ENCODE assay signal across 7 mouse cellular contexts in the genomic region with DNA sequence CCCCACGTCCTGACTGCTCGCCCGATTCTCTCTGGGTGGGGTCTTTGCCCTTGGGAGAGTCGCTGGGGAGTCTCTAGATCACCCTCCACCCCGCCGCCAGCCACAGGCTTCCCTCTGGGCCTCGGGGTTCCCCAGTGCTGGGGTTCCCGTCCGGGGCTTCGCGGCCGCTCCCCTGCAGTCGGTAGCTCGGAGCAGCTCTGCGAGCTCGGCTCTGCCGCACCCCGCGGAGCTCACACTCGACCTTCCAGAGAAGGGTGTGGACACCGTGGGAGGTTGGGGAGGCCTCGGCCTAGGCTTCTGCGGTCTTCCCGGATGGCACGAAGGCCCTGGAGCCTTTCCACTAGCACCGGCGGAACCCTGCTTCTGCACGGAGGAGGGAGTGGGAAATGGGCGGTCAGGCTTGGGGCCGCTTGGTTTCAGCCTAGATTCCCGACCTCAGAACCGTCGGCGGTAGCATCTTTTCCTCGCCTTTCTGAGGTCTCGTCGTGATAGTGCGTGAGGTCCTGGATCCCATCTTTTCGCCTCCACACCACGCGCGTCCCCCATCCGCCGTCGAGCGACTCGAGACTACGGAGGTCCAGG. TPM values are rescaled to one million over a fixed set of nuclear protein-coding genes. Genes with fewer than 3 reads are reported as not detected.
DNase-seq lines count a peak whose midpoint lies in the region; ATAC-seq and TF ChIP-seq lines count a peak whose summit lies in the region.

No protein-coding gene starts in this region.

- peaks cover 21% of the 10 kb centered on the region for H3K4me1 ChIP-seq in embryonic facial prominence, embryonic 15.5 days
- H3K4me1 ChIP-seq in neural tube, embryonic 14.5 days (ENCODE audit: control insufficient read depth, insufficient read depth, low read length), result peaks cover 47% of the 10 kb centered on the region

- peaks cover 96% of the 10 kb centered on the region for H3K27me3 ChIP-seq in embryonic facial prominence, embryonic 15.5 days
- no peaks in the 10 kb centered on the region for H3K27me3 ChIP-seq in neural tube, embryonic 14.5 days (ENCODE audit: control insufficient read depth, insufficient read depth, low read length)

- peak overlapping the region; percentile 81 for H3K4me3 ChIP-seq in layer of hippocampus, adult 2 months
- peak overlapping the region; percentile 28 for H3K4me3 ChIP-seq in embryonic facial prominence, embryonic 15.5 days (replicated peaks)
- H3K4me3 ChIP-seq in neural tube, embryonic 14.5 days (ENCODE audit: low read depth, low read length), result peak overlapping the region; percentile 73

- no peak for ATAC-seq in embryonic facial prominence, embryonic 15.5 days (ENCODE audit: insufficient number of reproducible peaks, low FRiP score, low TSS enrichment, low read depth)
- no peak; the same call in 1 of the 2 replicates for ATAC-seq in neural tube, embryonic 14.5 days (ENCODE audit: low read depth)

- H3K4me2 ChIP-seq in embryonic facial prominence, embryonic 15.5 days (replicated peaks), result peak overlapping the region; percentile 43
- H3K4me2 ChIP-seq in neural tube, embryonic 14.5 days (ENCODE audit: low read depth, low read length), result peak overlapping the region; percentile 93

- no peak overlapping the region for H3K9ac ChIP-seq in embryonic facial prominence, embryonic 15.5 days
- peak overlapping the region; percentile 99 for H3K9ac ChIP-seq in neural tube, embryonic 14.5 days (replicated peaks; ENCODE audit: low read depth, low read length)

- no peaks in the 10 kb centered on the region for H3K9me3 ChIP-seq in embryonic facial prominence, embryonic 15.5 days (replicated peaks)
- no peaks in the 10 kb centered on the region for H3K9me3 ChIP-seq in neural tube, embryonic 14.5 days (ENCODE audit: control insufficient read depth, low read length)

- 1% methylated on average over 48 of the region's 48 CpGs for WGBS in embryonic facial prominence, embryonic 15.5 days
- WGBS in neural tube, embryonic 14.5 days, result under 1% methylated on average over 48 of the region's 48 CpGs

- no peak for TF ChIP-seq CTCF in layer of hippocampus, adult 2 months (conservative IDR thresholded peaks at IDR 0.05)

- peak in 1 of 2 experiments; percentile 40 for DNase-seq in layer of hippocampus, adult 2 months (ENCODE audit: low spot score in 2 of 2)
- no peak for DNase-seq in layer of hippocampus, postnatal 14 days (ENCODE audit: low spot score in 2 of 2)
- peak; percentile 32 for DNase-seq in T-cell, adult 2 months (ENCODE audit: low spot score)
- DNase-seq in kidney, postnatal 4 days, result peak; percentile 17 to 18
- no peak for DNase-seq in retina, postnatal 1 day

- peak overlapping the region; percentile 99 for H3K27ac ChIP-seq in layer of hippocampus, adult 2 months
- H3K27ac ChIP-seq in embryonic facial prominence, embryonic 15.5 days (replicated peaks), result no peak overlapping the region
- peak overlapping the region; percentile 99 for H3K27ac ChIP-seq in neural tube, embryonic 14.5 days (ENCODE audit: low read depth, low read length)

- no peaks in the 10 kb centered on the region for H3K36me3 ChIP-seq in embryonic facial prominence, embryonic 15.5 days
- H3K36me3 ChIP-seq in neural tube, embryonic 14.5 days (ENCODE audit: control insufficient read depth, insufficient read depth, low read length), result peaks cover 3% of the 10 kb centered on the region; the same call in 1 of the 2 replicates

RNA-seq across cellular contexts. Expression of a gene that starts 39.4 kb away (rescaled TPM):
- total RNA-seq in layer of hippocampus, adult 2 months (2021), result not detected
- total RNA-seq in layer of hippocampus, postnatal 14 days (2021), result not detected
- 15.8 and 20.1 TPM in 2 replicates for polyA plus RNA-seq in embryonic facial prominence, embryonic 15.5 days (2015; fragmentation: Nextera tagmentation; extraction: Ambion mirVana)
- 0.51 and 0.85 TPM in 2 replicates for polyA plus RNA-seq in neural tube, embryonic 14.5 days (2014; fragmentation: Nextera tagmentation; extraction: Ambion mirVana)

Comparison
In these comparisons a context has a peak if more than half of its experiments do, and no peak if none do; other contexts are left out.
1. DNase-seq: peak in T-cell, adult 2 months (single experiment) and kidney, postnatal 4 days (2 of 2); none in layer of hippocampus, postnatal 14 days (0 of 2) and retina, postnatal 1 day (single experiment).
2. H3K4me3 ChIP-seq: peak in every context shown above with its lines; median percentile 81 in layer of hippocampus, adult 2 months; 73 in neural tube, embryonic 14.5 days; 28 in embryonic facial prominence, embryonic 15.5 days.